Mouse (Mus musculus) myocyte (in vitro differentiated cells): ENCODE measurements around the gene Relt.

Source experiments
- CEBPB ChIP-seq: IDR thresholded peaks from 2 replicates; pipeline ENCODE4 v1.6.1; 2011; ENCODE audit warnings: mild to moderate bottlenecking, moderate library complexity; ENCODE audit not compliant: poor library complexity, insufficient read depth, severe bottlenecking
- MYOD1 ChIP-seq, 3 experiments: IDR thresholded peaks; one replicate each; pipeline ENCODE4 v1.6.1; 2011; ENCODE audit warnings: control low read depth in 2 of 3, low read depth in 2 of 3, mild to moderate bottlenecking in 2 of 3, moderate library complexity in 1 of 3; ENCODE audit not compliant: insufficient read length in 2 of 3, control insufficient read depth in 1 of 3
- MYOG ChIP-seq, 3 experiments: IDR thresholded peaks; one replicate each; pipeline ENCODE4 v1.6.1; 2011; ENCODE audit warnings: control low read depth in 2 of 3, low read depth in 2 of 3, mild to moderate bottlenecking in 2 of 3; ENCODE audit not compliant: insufficient read length in 2 of 3, control insufficient read depth in 1 of 3, insufficient read depth in 1 of 3
- POLR2A ChIP-seq: IDR thresholded peaks from one replicate; pipeline ENCODE4 v1.6.1; 2011; ENCODE audit warnings: low read depth, mild to moderate bottlenecking, control low read depth, moderate library complexity; ENCODE audit not compliant: insufficient read length
- POLR2AphosphoS2 ChIP-seq: IDR thresholded peaks from one replicate; pipeline ENCODE4 v1.6.1; 2011; ENCODE audit warnings: low read depth, control low read depth; ENCODE audit not compliant: insufficient read length
- TCF12 ChIP-seq: IDR thresholded peaks from one replicate; pipeline ENCODE4 v1.6.1; 2011; ENCODE audit warnings: mild to moderate bottlenecking, control low read depth; ENCODE audit not compliant: poor library complexity, insufficient read depth, severe bottlenecking
- USF1 ChIP-seq: IDR thresholded peaks from one replicate; pipeline ENCODE4 v1.6.1; 2011; ENCODE audit warnings: low read depth, mild to moderate bottlenecking, control low read depth, moderate library complexity

DNA sequence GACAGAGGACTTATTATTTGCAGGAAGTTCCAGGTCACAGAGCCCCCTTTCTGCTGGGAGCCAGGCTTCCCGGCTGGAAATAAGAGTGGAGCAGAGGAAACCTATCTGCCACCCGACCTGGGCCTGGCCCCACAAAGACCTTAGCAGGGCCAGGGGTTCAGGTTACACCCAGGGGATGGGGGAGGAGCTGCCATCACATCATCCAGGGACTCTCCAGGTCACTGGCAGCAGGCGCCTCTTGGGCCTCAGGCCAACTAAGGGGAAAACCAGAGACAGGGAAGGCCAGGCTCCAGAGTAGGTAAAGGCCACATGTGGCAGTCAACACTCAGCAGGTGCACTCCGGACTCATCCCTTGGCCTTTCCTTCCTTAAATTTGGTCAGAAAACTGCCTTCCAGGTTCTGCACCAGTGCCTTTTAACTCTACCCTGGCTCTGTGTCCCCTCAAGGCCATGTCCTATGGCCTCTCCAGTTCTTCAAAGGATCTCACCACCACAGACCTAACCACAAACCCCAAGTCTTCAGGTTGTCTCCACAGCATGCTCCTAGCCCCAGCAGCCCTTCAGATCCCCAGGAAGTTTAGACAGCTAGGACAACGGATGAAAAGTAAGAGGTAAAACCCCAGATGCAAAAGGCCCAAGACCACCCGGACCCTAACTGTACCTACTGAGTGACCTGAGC, 9.0 kb downstream of the Relt start:
- TF ChIP-seq POLR2A (no peak), MYOD1 (IDR thresholded peaks at IDR 0.05; ENCODE audit: control insufficient read depth in 1 of 3, insufficient read length in 2 of 3, low read depth in 2 of 3) (no peak), POLR2AphosphoS2 (no peak), CEBPB (no peak), TCF12 (no peak), USF1 (no peak), MYOG (IDR thresholded peaks at IDR 0.05; ENCODE audit: control insufficient read depth in 1 of 3, insufficient read depth in 1 of 3, insufficient read length in 2 of 3, low read depth in 2 of 3) (no peak)
